Mouse (Mus musculus) hematopoietic stem cell, adult 5-6 weeks (primary cell): ENCODE results near the gene Dlg5. TPM values are rescaled to one million over a fixed set of nuclear protein-coding genes. Genes with fewer than 3 reads are reported as not detected.

Source experiments
- ATAC-seq, 2 experiments: fragments of 125-278 bp in 1 of 2; replicated peaks in 1 of 2; 2 replicates each; pipeline ENCODE4 v1.8.0; 2016 to 2017; ENCODE audit warnings: inconsistent platforms in 2 of 2, mild to moderate bottlenecking in 2 of 2, moderate number of reproducible peaks in 2 of 2, low read depth in 1 of 2, moderate TSS enrichment in 1 of 2; ENCODE audit not compliant: low FRiP score in 2 of 2, poor library complexity in 2 of 2, severe bottlenecking in 2 of 2, insufficient read depth in 1 of 2, low TSS enrichment in 1 of 2
- total RNA-seq: library from RNA; stranded (forward); fragments of 172-1452, 232-1000 nt; gene quantifications from 2 replicates; pipeline ENCODE4 v1.2.3, GENCODE M21; 2017

The Dlg5 gene
- 0.06 and 0.99 TPM in 2 replicates for total RNA-seq

DNA sequence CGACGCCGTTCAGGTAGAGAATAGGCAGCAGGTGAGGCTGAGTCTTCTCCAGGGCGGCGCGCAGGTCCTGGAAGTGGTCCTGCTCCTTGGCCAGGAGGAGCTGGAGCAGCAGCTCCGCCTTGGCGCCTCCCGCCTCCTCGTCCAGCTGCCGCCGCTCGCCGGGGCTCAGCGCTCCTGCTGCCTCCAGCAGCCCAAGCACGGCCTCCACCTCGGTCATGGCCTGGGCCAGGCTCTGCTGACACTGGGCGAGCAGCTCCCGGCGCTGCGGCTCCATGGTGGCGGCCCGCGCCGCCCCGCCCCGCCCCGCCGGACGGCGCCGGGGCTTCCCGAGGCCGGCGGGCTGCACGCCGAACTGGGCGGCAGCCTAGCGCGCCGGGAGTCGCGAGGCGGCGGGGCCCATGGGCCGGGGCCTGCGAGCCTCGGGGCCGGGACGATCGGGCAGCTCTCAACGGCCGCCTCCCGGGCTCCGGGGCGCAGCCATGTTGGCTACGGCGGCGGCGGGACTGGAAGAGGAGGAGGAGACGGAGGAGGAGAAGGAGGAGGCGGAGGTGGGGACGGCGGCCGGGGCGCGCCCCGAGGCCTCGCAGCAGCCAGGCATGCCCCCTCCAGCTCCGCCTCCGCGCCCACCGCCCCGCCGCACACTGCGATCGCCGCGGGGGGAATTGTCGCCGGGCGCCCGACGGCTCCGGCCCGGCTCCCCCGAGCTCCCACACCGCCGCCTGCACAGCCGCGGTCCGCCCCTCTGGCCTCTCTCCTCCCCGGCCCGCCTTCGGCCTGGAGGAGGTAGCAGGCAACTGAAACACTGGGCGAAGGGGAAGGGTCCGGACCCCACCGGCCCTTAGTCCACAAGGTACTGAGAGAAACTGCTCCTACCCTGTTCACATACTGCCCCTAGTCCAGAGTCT, at the start of gene Dlg5:
Gene Dlg5 (minus strand): TSS at position 744 of the 905 bp plus-strand sequence.
- 0 out of 4 replicates have a peak, but pooled peaks of 1 of the 2 experiments have one; percentile 17 for ATAC-seq

DNA sequence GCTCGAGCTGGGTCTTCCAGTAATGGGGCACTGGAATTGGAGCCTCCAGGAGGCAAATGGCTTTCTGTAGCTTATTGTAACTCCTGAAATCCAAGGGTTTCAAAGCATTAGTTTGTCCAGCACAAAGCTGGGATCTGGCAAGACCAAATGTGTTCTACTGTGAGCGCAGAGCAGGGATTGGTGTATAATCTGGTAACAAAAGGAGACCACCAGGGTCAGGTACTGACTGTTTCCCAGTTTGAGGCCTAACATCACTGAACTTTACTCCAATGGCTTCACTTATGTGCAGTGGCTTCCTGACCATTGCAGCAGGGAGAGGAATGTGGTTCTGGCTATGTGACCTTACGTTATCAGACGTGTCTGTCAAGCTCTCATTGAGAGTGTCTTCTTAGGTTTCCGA, 47.9 kb upstream of the Dlg5 start:
- no peak for ATAC-seq

DNA sequence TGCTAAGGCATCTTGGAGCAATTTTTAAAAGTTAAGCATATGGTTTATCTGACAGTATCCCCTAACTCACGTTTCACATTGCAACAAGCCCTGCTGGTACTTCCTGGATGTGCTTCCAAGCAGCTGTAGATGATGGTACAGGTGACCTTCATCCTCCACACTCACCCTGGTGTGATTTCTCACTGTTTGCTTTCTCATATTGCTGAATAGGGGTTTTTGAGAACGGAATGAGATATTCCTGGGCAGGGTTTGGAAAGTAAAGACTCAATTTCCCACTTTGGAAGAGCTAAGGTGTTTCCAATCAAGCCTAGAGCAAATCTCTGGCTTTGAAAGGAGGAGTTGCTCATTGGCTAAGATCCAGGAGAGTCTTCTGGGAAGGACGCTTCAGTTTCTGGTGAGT, 47.2 kb upstream of the Dlg5 start, which contains the start of gene E330034G19Rik:
Gene E330034G19Rik (plus strand): TSS at position 301 of the 400 bp plus-strand sequence.
- ATAC-seq = no peak

DNA sequence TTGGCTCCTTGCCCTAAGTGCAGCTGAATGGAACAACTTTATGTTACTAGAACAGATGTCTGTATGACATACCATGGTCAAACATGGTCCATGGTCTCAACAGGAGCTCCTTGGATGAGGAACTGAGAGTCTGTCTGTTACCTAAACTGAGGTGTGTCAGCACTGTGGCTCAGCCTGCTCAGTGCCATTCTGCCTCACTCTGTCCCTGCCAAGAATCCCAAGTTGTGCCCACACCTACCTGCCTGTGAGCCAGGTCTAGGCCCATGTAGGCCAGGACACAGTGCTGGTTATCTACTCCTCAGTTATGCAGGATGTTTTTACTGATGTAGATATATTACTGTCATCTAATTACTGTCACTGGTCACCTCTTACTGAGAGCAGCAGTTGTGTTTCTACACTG, 45.0 kb upstream of the Dlg5 start:
- ATAC-seq = no peak

DNA sequence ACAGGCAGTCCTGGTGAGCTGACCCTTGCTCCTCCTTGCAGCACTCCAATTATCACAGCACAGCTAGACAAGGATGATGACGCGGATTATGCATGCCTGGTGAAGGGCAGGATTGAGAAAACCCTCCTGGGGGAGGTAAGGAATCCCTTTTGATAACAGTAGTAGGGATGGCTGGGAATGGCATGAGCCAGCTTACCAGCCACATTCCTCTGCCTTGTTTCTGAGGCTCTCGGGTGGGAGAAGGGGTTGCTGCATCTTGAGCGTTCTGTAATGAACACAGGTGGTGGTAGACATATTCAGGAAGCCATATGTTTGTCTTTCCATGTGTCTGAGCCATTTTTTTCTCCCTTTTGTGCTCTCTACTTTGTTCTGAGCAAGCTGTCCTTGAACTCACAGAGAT, 40.4 kb upstream of the Dlg5 start:
- no peak for ATAC-seq

DNA sequence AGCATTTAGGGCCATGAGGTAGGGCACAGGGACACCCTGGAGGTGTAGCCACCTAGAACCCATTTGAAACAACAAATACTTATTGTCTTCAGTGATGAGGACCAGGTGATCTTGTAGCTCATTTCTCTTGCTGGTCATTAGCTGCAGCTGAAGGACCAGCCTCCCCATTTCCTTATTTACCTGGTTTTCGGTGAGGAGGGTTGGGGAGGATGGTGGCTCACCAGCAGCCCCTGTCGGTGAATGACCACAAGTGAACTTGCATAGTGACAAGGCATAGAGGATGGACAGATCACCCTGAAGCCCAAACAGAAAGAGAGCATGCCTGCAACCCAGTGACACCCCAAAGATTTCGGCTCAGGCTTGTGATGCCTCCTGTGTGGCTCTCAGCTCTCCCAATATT, 36.6 kb upstream of the Dlg5 start:
- ATAC-seq = no peak

DNA sequence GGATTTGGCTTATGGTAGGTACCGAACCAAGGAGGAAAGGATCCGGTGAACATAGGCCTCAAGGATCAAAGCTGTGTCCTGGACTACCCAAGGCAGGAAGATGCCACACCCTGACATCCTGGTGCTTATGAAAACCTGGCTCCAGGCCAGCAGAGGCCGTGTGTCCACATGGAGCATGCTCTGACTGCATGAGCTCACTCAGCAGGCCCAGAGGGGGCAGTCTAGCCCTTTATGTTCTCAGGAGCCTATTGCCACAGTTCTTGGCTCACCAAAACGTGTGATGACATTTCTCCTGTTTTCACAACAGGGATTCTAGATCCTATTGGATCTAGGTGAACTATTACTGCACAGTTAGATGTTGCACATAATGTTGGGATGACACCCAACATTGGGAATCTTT, 35.6 kb upstream of the Dlg5 start:
- ATAC-seq = no peak

DNA sequence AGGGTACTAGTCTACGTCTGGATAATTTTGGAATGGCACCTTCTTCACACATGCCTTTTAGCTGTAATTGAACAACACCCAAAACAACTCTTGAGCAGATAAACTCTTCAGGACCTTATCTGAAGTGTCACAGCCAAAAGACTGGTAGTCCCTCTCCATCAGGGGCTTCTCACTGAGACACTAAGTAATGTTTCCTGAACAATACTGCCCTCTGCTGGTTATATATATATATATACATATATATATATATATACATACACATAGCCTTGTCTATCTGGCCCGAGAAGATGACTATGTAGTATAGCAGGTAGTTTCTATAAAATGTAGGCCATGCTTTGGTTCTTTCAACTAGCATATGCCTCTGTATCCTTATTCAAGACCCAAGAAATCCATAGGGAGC, 29.8 kb upstream of the Dlg5 start:
- ATAC-seq = no peak; a peak in 1 of 4 replicates

DNA sequence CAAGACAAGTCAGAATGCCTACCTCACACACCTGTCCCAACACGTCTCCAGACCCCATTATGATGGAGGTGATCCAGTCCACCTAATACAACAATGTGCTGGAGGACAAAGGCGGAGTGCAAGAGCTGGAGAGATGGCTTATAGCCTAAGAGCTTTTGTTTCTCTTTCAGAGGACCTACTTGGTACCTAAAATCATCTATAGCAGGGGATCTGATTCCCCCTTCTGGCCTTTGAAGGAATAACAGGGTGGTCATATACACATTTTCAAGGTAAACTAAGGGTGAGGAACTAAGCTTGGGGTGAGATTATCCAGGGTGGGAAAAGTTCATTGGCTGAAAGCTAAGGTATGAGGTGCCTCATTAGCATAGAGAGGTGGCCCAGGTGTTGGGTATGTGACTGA, 27.9 kb upstream of the Dlg5 start:
- ATAC-seq = peak in 1 of 2 experiments; percentile 51; a peak in 1 of 4 replicates

DNA sequence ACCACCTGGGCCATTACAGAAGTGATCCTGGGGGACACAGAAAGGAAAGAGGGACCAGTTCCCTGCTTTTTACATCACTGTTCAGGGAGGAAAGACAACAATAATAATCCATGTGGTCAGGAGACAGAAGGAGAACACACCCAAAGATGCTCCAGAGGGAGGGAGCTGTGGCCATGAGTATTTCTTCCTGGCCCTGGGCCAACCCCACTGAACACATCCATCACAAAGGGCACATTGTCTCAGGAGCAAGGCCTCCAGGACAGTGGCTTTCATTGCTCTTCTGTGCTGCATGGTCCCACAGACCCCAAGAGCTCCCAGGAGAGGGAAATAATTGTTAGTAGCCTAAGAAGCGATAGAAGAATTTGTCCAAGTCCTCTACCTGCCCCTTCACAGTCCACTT, 23.9 kb upstream of the Dlg5 start:
- no peak for ATAC-seq

DNA sequence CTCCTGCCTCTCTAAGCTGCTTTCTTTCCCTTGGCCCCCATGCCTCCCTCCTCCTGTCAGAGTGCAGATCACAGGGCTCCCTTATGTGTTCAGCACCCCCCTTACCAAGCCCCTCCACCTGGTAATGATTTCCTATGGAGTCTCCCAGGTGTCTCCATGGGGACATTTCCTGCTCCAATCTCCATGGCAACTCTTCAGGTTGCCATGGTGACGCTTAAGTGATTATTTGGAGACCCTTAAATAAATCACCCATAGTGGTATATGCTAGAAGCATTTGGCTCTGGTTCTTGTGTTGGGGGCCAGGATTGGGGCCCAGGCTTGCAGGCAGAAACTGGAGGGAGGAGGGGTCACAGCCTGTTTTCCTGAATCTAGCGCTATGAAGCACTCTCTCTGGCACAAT, 17.2 kb upstream of the Dlg5 start:
- no peak for ATAC-seq

DNA sequence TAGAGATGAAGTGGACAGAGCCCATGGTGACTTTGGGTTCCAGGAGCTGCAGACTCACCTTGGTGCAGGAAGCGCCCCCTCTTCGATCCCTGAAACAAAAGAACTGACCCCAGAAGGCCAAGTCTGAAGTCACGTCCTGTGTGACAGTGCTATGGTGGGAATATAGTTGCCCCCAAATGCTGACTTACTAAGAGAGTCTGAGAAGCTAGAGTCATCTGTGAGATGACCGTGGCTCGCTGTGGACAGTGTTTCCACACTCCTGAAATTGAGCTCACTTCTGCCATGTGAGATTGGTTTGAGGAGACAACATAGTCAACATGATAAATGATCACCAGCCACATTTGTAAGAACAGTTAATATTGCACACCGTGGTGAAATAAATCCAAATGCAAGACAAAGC, 16.7 kb upstream of the Dlg5 start:
- no peak for ATAC-seq

DNA sequence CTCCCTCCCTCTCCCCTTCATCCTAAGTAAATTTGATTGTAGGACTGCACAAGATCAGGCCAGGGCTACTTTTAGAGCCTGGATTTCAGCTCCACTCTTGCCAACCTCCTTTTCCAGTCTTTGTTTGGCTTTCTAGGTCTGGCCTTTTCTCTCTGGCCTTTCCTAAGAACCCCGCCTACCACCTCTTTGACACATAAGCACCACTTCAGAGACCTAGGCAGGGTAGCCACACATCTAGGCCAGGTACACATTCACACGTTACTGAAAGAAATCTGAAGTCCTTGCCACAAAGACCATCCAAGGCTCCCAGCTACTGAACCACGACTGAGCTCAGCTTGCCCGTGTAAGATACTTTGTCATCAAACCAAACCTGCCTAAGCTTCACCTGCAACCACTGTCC, 14.7 kb upstream of the Dlg5 start:
- no peak for ATAC-seq

DNA sequence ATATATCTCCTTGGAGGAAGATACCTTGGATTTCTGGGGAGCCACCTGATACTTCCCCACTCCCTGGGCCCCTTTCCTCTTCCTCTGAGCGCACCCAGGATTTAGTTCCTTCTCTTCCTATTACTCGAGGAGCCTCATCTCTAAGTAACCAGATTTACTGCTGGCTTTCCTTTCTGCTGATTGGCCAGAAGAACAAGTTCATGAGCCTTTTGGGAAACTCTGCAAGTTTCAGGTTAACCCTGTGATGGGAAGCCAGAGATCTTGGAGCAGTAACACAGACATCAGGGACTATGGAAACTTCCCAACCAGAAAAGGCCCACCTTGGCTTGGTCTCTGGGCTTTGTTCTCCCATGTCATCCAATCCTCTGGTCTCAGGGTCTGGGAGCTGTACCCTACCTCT, 10.2 kb upstream of the Dlg5 start:
- no peak for ATAC-seq

DNA sequence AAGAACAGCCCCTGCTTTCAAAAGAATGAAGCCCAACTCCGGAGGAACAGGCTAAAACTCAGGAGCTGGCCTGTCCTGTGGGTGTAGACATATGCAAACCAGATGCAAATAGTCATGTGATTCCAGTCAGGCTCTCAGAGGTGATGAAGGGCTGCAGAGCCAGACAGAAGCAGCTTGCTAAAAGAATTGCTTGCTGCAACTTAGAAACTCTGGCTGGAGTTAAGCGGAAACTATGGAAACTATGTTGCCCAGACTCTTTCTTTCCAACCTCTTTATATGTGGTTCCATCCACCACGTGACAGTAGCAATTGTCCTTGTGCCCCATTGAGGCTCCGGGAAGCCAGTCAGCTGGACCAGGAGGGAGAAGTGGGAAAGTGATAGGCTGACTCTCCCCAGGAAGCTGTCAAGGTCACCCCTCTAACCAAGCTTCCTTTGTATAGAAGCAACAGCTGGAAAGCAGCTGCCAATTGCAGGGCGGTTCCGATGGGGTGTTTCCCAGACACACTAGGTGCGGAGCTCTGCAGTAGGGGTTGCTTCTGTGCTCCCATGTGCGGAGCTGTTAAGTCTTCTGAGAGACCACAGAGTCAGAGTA, 8.0 kb upstream of the Dlg5 start:
- ATAC-seq = no peak

DNA sequence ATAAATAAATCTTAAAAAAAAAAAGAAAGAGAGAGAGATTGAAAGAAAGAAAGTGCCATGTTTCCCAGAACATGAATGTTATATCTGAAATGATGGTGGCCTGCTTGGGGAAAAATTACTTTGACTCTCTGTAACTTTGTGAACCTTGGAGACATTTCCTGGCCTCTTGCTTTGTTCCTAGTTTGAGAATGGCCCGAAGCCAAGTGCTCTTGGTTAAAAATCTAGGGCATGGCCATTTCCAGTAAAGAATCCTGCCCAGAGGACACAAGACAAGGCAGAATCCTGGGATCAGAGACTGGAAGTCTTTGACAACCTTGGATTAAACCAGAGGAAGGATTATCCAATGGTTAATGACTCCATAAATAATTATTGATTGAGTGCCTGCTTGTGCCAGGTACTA, 5.6 kb upstream of the Dlg5 start:
- ATAC-seq = no peak

DNA sequence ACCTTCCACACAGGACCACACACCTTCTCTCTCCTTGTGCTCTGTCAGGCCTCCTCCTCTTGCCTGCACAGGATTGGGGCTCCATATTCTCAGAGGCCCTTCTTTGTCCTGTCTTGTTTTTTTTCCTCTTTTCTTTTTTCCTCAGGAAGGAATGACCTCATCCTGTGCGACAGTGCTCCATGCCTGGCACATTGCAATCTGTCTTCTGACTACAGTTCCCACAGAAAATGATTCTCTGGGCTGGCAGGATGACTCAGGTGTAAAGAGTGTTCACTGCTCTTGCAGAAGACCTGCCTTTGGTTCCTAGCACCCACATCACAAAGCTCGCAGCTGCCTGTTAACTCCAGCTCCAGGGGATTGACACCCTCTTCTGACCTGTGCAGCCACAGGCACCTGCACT, 4.2 kb upstream of the Dlg5 start:
- no peak for ATAC-seq

DNA sequence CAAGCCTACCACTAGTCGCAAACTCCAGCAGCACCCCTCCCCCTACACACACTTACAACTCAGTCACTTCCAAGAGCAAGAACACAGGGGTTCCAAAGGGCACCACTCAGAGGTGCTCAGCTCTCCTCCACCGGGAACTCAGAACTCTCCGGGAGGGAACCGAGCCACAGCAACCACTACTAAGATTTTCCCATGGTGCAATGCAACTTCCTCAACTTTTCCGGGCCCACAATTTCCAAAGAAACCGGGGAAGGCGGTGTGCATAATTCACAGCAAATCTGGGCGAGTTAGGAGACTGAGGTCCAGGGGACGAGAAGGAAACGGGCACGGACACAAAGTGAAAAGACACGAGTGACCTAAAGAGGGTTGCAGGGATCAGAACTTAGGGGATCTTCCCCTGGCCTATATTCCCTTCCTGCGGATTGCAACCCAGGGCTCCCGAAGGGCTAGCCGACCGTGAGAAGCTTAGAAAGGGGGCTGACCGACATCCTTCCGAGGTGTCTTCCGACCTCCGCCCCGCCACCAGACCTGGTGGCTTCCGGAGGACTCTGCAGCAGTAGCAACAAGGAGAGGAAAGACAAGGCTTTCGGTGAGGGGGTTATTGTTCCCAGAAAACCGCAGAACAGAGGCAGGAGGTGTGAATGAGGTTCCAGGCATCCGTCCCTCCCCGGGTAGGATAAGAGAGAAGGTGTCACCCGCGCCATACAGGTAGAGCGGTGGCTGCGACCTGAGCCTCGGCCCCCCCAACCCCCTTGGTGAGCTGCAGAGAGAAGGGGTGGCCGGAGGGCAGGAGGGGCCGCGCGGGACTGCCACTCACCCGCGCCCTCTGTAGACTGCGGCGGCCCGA, 1.2 kb downstream of the Dlg5 start:
- ATAC-seq = 0 out of 4 replicates have a peak, but pooled peaks of 1 of the 2 experiments have one; percentile 10
